Mouse (Mus musculus) left cerebral cortex, adult 8-10 months (tissue): ENCODE measurements around the gene Gm17175. TPM values are rescaled to one million over a fixed set of nuclear protein-coding genes. Genes with fewer than 3 reads are reported as not detected.
"Not testable (repeated sequence)": the region's sequence is repeated elsewhere in the genome, so short reads cannot be mapped to it uniquely, and the experiment has no call there.

Experiments used
- DNase-seq, 2 experiments: peaks; one replicate each; pipeline ENCODE4 v3.0.0; 2022; ENCODE audit warnings: low spot score in 2 of 2
- total RNA-seq, 4 experiments: library from RNA; stranded (reverse); gene quantifications; 2 replicates each; pipeline ENCODE4 v1.2.4; 2022

Gene Gm17175
- not detected for total RNA-seq

- not testable (repeated sequence) for DNase-seq
Measured at GRCm38 (mm10) chr14:51573963-51574362, at the start of gene Gm17175. Gene Gm17175, minus strand, starts transcription at chr14:51574063.

DNA sequence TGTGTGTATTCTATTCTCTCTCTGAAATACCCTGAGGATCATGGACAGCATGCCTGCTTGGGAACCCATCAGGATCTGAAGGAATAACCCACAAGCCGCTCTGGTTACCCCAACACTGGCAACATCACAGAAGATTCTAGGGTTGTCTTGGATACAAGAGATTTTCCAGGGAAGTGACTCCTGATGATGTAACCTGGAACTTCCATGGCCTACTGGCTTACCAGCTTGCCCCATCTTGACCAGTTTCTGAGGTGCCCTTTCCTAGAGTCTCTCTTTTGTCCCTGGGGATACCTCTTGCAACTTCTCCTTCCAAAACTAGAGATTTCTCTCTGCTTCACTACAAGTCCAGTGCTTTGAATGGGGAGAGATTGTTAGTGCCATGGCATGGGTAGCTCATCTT, 37.3 kb upstream of the Gm17175 start, which contains the start of gene Gm17078:
Gm17078 (minus strand) TSS at position 101 of the 400 bp plus-strand sequence.
- DNase-seq: no peak

- DNase-seq: not testable (repeated sequence)
Measured at GRCm38 (mm10) chr14:51592039-51592438, 18.2 kb upstream of the Gm17175 start, which contains the start of gene Gm17174. Gene Gm17174, minus strand, starts transcription at chr14:51592139.

DNA sequence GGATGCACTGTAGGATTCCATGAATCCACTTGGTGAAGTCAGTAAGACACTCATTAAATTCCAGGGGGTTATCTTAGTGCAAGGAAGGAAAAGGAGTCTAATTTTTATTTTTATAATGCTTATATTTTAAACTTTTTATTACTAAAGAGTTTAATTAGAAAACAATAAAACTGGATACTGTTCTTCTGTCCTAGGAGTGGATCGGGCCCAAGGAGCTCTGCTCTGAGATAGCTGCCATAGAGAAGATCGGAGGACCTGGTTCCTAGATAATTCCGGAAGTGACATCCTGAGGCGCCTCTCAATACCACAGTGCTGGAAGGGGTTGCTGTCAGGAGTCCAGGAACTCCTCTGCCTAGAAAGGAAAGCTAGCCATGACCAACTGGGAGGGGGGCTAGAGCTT, 21.4 kb downstream of the Gm17175 start, which contains the start of gene Gm5622:
Gm5622 (plus strand) TSS at position 301 of the 400 bp plus-strand sequence.
- DNase-seq: no peak

Other genes with a start within 250 kb of the Gm17175 start
- not detected for gene Gm7247, start 212.3 kb downstream of the Gm17175 start, total RNA-seq
- not detected for gene Vmn2r88, start 163.2 kb downstream of the Gm17175 start, total RNA-seq
- not detected for gene Vmn2r89, start 122.2 kb downstream of the Gm17175 start, total RNA-seq
- not detected for gene Gm5622, start 21.3 kb downstream of the Gm17175 start, total RNA-seq
- not detected for gene Gm17174, start 18.1 kb upstream of the Gm17175 start, total RNA-seq
- not detected for gene Gm17078, start 37.2 kb upstream of the Gm17175 start, total RNA-seq
- not detected for gene Gm4181, start 61.6 kb upstream of the Gm17175 start, total RNA-seq
- not detected for gene Gm17079, start 121.4 kb upstream of the Gm17175 start, total RNA-seq
- gene Gm5800, start 143.1 kb upstream of the Gm17175 start, total RNA-seq: not detected
- gene Ang4, start 199.5 kb upstream of the Gm17175 start, total RNA-seq: not detected
- gene AY358078, start 226.0 kb upstream of the Gm17175 start, total RNA-seq: not detected